Mouse (Mus musculus) ES-Bruce4 (cell line): ENCODE data around the gene Mllt10.

ENCODE experiments used
- CTCF ChIP-seq: IDR thresholded peaks from one replicate; pipeline ENCODE4 v1.8.1; 2011; ENCODE audit warnings: low read depth, low read length
- EP300 ChIP-seq: IDR thresholded peaks from 2 replicates; pipeline ENCODE4 v1.6.1; 2011; ENCODE audit warnings: low read depth, low read length; ENCODE audit not compliant: insufficient read depth
- POLR2A ChIP-seq: IDR thresholded peaks from one replicate; pipeline ENCODE4 v1.8.1; 2011; ENCODE audit warnings: low read length; ENCODE audit not compliant: insufficient read depth

GRCm38 (mm10) chr2:18065708-18066030, 10.6 kb downstream of the Mllt10 start:
- TF ChIP-seq POLR2A, result no peak
- TF ChIP-seq EP300, result no peak
- TF ChIP-seq CTCF, result no peak
